Mouse (Mus musculus) cerebellum, postnatal 10 days (tissue): ENCODE measurements at regions not wholly inside any gene's neighbourhood (a gene's known extent, or its start where the extent isn't known, plus 50 kb on each side); places are given as distances from the start of the nearest gene placed in this dataset.

Experiments
- DNase-seq, 2 experiments: peaks; one replicate each; pipeline ENCODE4 v3.0.0; 2021; ENCODE audit warnings: mixed read lengths in 2 of 2

GRCm38 (mm10) chr12:26143411-26143810 is 271.6 kb downstream of the Rnf144a start:
- DNase-seq = no peak

DNA sequence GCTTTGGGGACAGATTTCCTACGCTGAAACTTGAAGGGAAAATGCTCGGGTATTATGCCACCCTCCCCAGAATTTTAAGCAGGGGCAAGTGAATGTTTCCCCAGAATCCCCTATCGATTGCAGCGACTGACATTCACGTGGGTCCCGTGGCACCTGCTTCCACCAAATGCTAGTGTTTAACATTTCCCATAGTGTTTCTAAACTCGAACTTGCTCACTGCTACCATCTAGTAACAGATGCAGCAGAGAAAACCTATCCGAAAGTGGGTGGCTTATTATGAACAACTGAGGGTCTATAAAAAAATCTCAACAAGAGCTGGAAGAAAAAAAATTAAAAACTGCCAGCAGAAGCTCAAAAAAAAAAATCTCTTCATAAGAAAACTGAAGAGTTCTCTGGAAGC is 284.2 kb downstream of the Rnf144a start:
- no peak for DNase-seq

DNA sequence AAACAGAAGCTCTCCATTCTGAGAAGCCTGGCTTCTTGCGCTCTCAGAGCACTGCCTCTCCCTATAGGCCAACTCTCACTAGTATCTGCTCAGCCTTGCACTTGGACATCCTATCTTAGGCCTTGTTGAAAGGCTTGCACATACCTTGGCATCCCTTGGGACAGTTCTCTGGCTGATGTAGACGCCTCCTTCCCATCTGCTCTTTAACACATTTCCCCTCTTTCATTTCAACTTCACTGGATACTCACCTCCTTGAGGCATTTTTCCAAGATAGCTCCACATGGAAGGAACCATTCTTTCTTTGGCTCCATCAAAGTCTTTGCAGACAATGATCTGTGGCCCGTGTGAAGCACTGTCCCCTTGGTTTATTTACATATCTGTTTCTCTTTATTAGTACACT is 285.0 kb downstream of the Rnf144a start:
- DNase-seq = no peak

DNA sequence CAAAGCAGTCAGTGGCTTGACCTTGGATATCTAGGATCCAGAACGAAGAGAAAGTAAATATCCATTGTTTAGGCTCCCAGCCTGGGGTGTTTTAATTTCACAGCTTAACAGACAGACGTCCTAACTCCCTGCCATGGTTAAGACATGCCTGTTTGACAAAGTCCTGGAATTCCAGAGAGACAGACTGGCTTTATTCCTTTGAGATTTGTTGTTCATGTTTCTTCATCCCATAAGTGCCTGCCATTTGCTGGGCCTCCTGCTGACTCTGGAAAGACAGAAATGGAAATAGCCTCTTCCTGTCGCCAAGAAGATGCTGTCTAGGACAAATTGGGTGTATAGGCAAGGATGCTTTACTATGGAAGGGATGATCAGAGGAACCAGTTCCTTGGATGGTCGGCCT is 285.5 kb downstream of the Rnf144a start:
- DNase-seq = no peak

GRCm38 (mm10) chr12:26128851-26129250 is 286.2 kb downstream of the Rnf144a start:
- no peak for DNase-seq

GRCm38 (mm10) chr12:26126260-26126659 is 288.8 kb downstream of the Rnf144a start:
- DNase-seq = peak in 1 of 2 experiments; percentile 41

DNA sequence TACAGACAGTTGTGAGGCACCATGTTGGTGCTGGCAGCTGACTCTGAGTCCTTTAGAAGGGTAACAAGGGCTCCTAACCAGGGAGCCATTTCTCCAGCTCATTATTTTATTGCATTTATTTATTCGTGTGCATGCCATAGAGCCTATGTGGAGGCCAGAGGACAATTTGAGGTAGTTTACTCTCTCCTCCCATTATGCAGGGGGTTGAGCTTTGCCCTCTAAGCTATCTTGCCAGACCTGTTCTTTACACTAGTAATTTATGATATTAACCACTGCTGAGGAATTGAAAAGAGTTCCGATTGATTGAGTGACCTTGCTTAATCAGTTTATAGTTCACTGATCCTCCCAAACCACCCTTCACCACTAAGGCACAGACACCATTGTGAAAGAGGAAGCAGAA is 290.8 kb downstream of the Rnf144a start:
- no peak for DNase-seq

GRCm38 (mm10) chr12:26115339-26115912 is 299.6 kb downstream of the Rnf144a start:
- peak; percentile 69 to 79 for DNase-seq

- DNase-seq = peak; percentile 94 to 95
Measured at GRCm38 (mm10) chr12:26112166-26113019, 302.7 kb downstream of the Rnf144a start.

- DNase-seq = peak in 1 of 2 experiments; percentile 31
Measured at GRCm38 (mm10) chr12:26109866-26110265, 305.2 kb downstream of the Rnf144a start.

DNA sequence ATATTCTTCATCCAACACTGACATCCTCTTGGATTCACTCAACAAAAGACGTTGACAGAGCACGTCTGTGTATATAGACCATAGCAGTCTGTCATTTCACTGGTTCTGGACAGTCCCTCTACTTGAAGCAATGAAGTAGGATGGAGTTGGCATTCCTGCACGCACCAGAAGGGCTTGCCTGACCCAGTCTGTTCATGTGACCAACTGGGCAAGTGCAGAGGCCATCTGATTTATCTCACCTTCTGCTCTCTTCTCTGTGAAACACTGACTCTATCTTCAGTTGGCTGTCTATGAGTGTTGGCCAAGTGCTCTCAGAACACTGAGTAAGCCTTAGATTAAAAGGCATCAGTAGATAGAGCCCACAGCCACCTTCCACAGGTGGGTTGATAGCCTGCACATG is 310.7 kb downstream of the Rnf144a start:
- DNase-seq = peak; percentile 28 to 37

DNA sequence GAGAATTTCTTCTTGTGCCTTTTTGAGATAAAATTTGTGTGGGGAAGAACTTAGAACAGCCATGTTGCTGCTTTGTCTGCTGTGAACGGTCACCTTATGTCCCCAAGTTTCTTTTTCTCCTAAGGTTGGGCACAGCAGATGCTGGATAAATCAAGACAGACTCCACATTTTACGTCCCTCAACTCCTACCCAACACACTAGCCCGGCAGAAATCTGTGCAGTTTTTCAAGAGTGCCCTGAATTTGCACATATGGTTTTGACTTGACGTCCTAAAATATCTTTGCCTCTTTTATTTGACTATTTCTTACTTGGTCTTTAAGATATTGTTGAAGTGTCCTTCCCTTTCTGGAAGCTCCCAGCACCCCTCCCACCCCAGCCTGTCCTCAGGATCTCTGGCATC is 312.7 kb downstream of the Rnf144a start:
- no peak for DNase-seq

DNA sequence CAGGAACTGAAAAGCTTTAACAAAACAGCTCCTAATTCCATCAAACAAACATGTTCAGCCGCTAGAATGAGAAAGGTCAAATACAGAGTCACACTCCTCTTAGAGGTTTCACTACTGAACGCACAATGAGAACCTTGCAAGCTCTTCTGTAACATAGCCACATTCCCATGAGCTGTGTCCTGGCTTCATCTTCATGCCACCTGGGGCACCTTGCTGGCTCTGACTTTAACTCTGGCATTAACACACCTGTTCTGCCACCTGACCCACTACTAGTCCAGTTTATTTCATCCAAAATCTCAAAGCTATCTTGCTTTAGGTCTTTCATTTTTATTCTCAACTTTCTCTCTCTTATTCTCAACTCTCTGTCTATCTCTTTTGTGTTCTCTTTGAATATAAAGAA is 314.9 kb downstream of the Rnf144a start:
- peak in 1 of 2 experiments; percentile 45 for DNase-seq

DNA sequence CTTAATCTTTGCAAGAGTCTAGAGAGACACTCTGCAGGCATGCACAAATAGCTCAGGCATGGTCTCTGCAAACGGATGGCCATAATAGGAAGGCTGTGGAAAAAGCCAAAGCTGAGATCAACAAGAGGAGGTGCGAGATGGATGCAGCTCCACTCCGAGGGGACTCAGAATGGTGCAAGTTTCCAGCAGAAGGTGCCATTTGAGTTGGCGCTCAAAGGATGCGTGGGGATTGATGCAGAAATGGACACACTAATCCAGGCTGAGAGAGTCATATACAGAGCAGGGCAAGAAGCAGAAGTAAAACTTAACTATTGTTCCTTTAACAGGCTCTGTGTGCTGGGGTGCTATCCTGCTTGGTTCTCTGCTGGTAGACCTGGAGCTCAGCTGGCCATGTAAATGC is 315.9 kb downstream of the Rnf144a start:
- DNase-seq = no peak

GRCm38 (mm10) chr12:26092311-26092710 is 322.7 kb downstream of the Rnf144a start:
- DNase-seq = no peak

DNA sequence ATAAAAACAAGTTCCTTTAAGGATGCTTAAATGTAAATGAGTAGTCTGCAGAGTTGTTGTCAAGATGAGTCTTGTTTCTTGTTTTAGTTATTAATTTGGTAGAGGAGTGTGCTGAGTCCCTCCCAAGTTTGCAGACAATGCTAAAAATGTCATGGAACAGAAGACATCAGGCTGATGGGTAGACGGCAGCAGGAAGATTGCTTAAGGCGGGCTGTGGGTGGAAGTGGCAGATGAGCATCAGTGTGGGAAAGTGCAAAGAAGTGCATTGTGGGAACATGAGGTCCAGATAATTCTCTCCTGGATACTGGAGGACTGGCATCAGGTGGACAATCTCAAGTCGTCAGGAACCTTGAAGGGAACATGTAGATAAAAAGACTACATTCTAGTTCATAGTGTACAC is 323.2 kb downstream of the Rnf144a start:
- no peak for DNase-seq

GRCm38 (mm10) chr12:26088389-26088788 is 326.7 kb downstream of the Rnf144a start:
- no peak for DNase-seq

DNA sequence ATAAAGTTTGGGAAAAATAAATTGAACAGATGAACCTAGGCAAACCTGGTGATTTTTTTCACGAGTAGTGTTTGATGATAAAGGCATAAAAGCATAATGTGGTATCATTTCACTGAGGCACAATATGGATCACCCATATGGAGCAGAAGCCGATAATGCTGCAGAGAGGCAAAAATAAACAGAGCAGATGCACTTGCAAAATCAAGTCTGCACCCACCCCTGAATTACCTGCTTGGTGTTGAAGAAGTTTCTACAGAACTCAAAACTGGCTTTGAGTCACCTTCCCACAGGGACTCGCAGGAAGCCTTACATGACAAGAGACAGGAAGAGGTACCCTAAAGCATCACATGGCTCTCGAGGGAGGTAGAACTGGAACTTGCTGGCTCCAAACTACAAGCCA is 328.1 kb downstream of the Rnf144a start:
- no peak for DNase-seq

- DNase-seq = no peak
Measured at GRCm38 (mm10) chr12:26086414-26086813, 328.6 kb downstream of the Rnf144a start.

GRCm38 (mm10) chr12:26079061-26079625 is 335.9 kb downstream of the Rnf144a start:
- no peak for DNase-seq

- DNase-seq = peak; percentile 49 to 58
Measured at GRCm38 (mm10) chr12:26075638-26076254, 339.3 kb downstream of the Rnf144a start.

DNA sequence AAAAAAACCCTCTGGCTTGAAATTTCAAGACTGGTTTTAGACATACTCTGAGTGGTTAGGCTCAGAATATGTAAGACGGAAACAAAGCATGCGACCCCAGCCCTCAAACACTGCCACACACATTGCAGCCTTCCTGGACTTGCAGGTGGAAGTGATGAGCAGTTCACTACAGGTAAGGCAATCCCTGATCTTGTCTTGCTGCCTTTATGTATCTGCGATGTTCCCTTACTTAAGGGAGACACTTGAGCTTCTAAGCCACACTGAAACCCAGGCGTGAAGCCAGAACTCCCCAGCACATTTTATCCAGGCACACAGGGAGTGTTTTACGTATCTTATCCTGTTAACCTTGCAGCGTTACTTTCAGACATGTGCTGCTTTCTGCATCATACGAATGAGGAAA is 342.9 kb downstream of the Rnf144a start:
- peak; percentile 47 to 52 for DNase-seq

GRCm38 (mm10) chr12:26071610-26072009 is 343.4 kb downstream of the Rnf144a start:
- DNase-seq = peak; percentile 89 to 92

- no peak for DNase-seq
Measured at GRCm38 (mm10) chr12:26068685-26069008, 346.4 kb downstream of the Rnf144a start.
